Mouse (Mus musculus) C2C12 (cell line): ENCODE results near the gene Stmn1.

Experiments used
- CEBPB ChIP-seq: IDR thresholded peaks from one replicate; pipeline ENCODE4 v1.6.1; 2011; ENCODE audit warnings: low read depth, mild to moderate bottlenecking, control low read depth, moderate library complexity
- CTCF ChIP-seq: IDR thresholded peaks from one replicate; pipeline ENCODE4 v1.5.1; 2011; ENCODE audit not compliant: control insufficient read depth, insufficient read depth, insufficient read length

DNA sequence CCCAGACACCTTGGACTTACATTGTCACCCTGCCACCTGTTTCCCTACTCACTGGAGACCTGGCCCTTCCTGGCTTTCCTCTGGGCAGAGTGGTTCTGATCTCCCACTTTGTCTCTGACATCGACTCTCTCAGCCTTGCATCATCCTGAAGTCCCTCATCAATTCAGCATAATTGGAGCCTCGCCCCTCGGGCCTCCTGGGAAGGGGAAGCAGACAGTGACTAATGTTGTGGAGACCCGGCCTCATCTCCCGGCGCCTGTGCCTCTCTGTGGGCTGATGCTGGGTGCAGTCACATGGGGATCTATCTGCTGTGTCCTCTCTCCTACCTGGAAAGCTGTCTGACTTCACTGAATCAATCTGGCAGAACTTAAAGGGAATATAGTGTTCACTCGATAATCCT, 31.9 kb upstream of the Stmn1 start:
- TF ChIP-seq CEBPB (no peak), CTCF (no peak)
